Mouse (Mus musculus): Measurements from ENCODE around the gene Glrx. TPM values are rescaled to one million over a fixed set of nuclear protein-coding genes. Genes with fewer than 3 reads are reported as not detected.
"Not testable (repeated sequence)": the region's sequence is repeated elsewhere in the genome, so short reads cannot be mapped to it uniquely, and the experiment has no call there.

Gene Glrx
- total and polyA plus RNA-seq, 2 experiments: 41.4 to 86.8 TPM

DNA sequence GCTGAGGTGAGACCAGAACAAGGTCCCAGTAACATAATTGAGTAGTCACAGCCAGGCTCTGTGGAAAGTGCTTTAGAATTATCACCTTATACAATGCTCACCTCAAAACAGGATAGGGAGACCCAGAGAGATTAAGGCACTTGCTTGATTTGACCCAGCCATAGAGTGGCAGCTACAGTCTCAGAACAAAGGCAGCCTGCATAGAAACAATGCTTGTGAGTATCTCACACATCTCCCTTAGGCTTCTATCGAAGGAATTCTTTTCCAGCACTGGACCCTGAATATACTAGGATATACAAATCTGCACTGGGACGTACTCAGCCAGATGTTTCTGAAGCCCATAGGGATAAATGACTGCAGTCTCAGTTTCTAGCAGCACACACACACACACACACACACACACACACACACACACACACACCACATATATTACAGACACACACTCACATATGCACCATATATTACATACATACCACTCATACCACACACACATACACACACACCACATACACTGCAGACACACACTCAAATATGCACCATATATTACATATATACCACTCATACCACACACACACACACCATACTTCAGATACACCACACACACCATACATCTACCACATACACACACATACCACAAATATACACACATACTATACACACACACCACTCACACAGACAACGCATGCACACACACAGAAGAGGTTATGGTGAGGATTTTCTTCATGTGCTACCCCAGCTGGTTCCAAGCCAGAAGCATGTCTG lies 20.5 kb upstream of the Glrx start:
- H3K36me3 ChIP-seq (ENCODE audit: control insufficient read depth, insufficient read depth, low read length): no peaks in the 10 kb centered on the region
- H3K9ac ChIP-seq (ENCODE audit: low read depth, low read length): no peak overlapping the region

DNA sequence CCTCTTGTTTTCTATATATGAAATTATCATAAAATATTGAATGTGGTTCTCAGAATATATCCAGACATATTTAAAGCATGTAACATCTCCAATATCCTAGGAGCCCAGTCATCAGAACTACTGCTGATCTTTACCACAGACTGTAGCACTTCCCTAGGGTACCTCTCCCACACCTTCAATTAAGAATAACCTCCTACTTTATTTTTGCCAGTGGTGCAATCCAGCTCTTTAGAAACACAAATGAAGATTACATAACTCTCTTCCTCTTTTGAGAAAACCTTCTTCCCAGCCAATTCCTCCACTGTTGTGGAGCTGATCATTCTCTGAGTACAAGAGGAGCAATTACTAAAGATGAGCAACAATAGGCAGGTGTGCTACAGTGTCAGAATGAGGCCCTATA lies 19.8 kb upstream of the Glrx start:
- Histone ChIP-seq H3K79me2 (ENCODE audit: control insufficient read depth, insufficient read depth, low read length) (no peaks in the 10 kb centered on the region), H3K4me3 (ENCODE audit: insufficient read depth, low read depth, low read length) (no peak overlapping the region), H3K9ac (ENCODE audit: low read depth, low read length) (no peak overlapping the region), H3K36me3 (ENCODE audit: control insufficient read depth, insufficient read depth, low read length) (no peaks in the 10 kb centered on the region), H3K27ac (replicated peaks; ENCODE audit: insufficient read depth, low read depth, low read length) (no peak overlapping the region), H3K4me1 (ENCODE audit: control insufficient read depth, insufficient read depth, low read length) (no peaks in the 10 kb centered on the region), H3K27me3 (ENCODE audit: control insufficient read depth, insufficient read depth, low read length) (no peaks in the 10 kb centered on the region)
- TF ChIP-seq POLR2A (IDR thresholded peaks at IDR 0.05; ENCODE audit: extremely low read depth, insufficient read depth, low read length): no peak
- no peak for TF ChIP-seq CTCF (IDR thresholded peaks at IDR 0.05; ENCODE audit: low read depth, low read length)
- no peak for DNase-seq (ENCODE audit: extremely low read depth, low read depth, low spot score)

More for the DNA sequence above, 20.5 kb upstream of the Glrx start:
- Histone ChIP-seq H3K27ac (replicated peaks; ENCODE audit: insufficient read depth, low read depth, low read length) (no peak overlapping the region), H3K4me1 (ENCODE audit: control insufficient read depth, insufficient read depth, low read length) (no peaks in the 10 kb centered on the region), H3K4me3 (ENCODE audit: insufficient read depth, low read depth, low read length) (no peak overlapping the region), H3K79me2 (ENCODE audit: control insufficient read depth, insufficient read depth, low read length) (no peaks in the 10 kb centered on the region), H3K27me3 (ENCODE audit: control insufficient read depth, insufficient read depth, low read length) (no peaks in the 10 kb centered on the region)
- no peak for DNase-seq (ENCODE audit: extremely low read depth, low read depth, low spot score)
- TF ChIP-seq POLR2A (IDR thresholded peaks at IDR 0.05; ENCODE audit: extremely low read depth, insufficient read depth, low read length) (no peak), CTCF (IDR thresholded peaks at IDR 0.05; ENCODE audit: low read depth, low read length) (no peak)
- 88% methylated on average over 3 of the region's 3 CpGs for WGBS

DNA sequence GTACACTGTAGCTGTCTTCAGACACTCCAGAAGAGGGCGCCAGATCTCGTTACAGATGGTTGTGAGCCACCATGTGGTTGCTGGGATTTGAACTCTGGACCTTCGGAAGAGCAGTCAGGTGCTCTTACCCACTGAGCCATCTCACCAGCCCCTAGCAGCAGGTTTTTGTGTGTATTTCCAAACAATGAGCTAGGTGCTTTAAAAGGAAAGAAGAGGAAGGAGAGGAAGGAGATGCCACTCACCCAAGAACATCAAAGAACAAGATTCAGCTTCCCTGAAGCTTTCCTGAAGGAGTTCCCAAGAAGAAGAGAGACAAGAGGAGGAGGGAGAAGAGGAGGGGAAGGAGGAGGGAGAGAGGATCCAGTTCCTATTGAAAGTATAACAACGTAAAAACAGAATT lies 17.3 kb upstream of the Glrx start:
- WGBS: 90% methylated on average over 4 of the region's 4 CpGs
- not testable (repeated sequence) for H3K27me3 ChIP-seq (ENCODE audit: control insufficient read depth, insufficient read depth, low read length); H3K79me2 ChIP-seq (ENCODE audit: control insufficient read depth, insufficient read depth, low read length); H3K36me3 ChIP-seq (ENCODE audit: control insufficient read depth, insufficient read depth, low read length); H3K27ac ChIP-seq (replicated peaks; ENCODE audit: insufficient read depth, low read depth, low read length); H3K4me3 ChIP-seq (ENCODE audit: insufficient read depth, low read depth, low read length); DNase-seq (ENCODE audit: extremely low read depth, low read depth, low spot score); H3K4me1 ChIP-seq (ENCODE audit: control insufficient read depth, insufficient read depth, low read length); H3K9ac ChIP-seq (ENCODE audit: low read depth, low read length)

DNA sequence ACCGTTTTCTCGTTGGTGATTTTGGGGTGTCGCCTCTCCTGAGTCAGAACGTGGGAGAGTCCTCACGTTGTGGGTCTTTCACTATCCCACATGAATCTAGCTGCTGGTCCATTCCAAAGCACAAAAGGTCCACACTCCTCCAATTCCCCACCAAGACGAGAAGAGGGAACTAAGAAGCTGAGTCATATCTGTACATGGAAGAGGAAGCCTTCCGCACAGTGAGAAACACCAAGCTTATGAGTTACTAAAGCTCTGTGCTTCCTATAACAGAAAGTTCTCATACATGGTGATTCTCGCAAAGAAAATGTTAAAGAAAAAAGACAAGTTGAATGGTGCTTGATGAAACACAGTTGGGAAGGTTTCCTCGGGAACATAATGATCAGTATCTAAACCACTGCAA lies 16.5 kb upstream of the Glrx start:
- WGBS: 91% methylated on average over 9 of the region's 9 CpGs
- H3K9ac ChIP-seq (ENCODE audit: low read depth, low read length): no peak overlapping the region
- H3K27ac ChIP-seq (replicated peaks; ENCODE audit: insufficient read depth, low read depth, low read length): no peak overlapping the region
- H3K79me2 ChIP-seq (ENCODE audit: control insufficient read depth, insufficient read depth, low read length): no peaks in the 10 kb centered on the region
- H3K4me3 ChIP-seq (ENCODE audit: insufficient read depth, low read depth, low read length): no peak overlapping the region
- DNase-seq (ENCODE audit: extremely low read depth, low read depth, low spot score): no peak
- H3K4me1 ChIP-seq (ENCODE audit: control insufficient read depth, insufficient read depth, low read length): no peaks in the 10 kb centered on the region
- TF ChIP-seq CTCF (IDR thresholded peaks at IDR 0.05; ENCODE audit: low read depth, low read length) (no peak), POLR2A (IDR thresholded peaks at IDR 0.05; ENCODE audit: extremely low read depth, insufficient read depth, low read length) (no peak)
- H3K36me3 ChIP-seq (ENCODE audit: control insufficient read depth, insufficient read depth, low read length): no peaks in the 10 kb centered on the region
- no peaks in the 10 kb centered on the region for H3K27me3 ChIP-seq (ENCODE audit: control insufficient read depth, insufficient read depth, low read length)

DNA sequence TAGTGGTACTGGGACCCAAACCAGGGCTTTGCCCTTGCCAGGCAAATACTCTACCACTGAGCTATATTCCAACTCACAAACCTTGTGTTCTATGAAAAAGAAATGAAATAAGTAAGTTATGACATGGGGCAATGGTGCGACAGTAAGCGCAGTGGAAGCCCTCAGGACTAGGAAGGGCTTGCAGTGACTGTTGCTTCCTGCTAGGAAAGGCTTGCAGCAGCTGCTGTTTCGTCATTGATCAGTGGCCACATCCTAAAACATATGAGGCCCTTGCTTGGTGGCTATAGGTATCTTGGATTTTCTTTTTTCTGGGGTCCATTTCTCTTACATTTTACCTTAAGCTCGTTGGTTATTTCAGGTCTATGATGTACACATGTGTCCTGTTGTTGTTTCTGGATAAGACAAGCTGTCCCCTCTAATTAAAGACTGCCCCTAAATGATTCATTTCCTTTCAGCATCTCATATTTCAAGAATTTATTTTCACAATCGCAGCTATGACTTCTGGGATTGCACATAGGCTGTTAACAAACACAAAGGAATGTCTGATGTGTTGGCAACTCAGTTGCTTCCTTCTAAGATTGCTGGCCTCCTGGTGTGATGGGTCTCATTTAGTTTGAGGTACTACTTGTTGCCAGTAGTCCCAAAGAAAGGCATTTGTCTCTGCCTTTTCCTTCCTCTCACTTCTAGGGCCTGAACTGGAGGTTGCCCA lies 14.9 kb upstream of the Glrx start:
- no peaks in the 10 kb centered on the region for H3K79me2 ChIP-seq (ENCODE audit: control insufficient read depth, insufficient read depth, low read length)
- H3K27me3 ChIP-seq (ENCODE audit: control insufficient read depth, insufficient read depth, low read length): no peaks in the 10 kb centered on the region
- H3K9ac ChIP-seq (ENCODE audit: low read depth, low read length): no peak overlapping the region
- no peaks in the 10 kb centered on the region for H3K36me3 ChIP-seq (ENCODE audit: control insufficient read depth, insufficient read depth, low read length)
- DNase-seq (ENCODE audit: extremely low read depth, low read depth, low spot score): no peak
- TF ChIP-seq POLR2A (IDR thresholded peaks at IDR 0.05; ENCODE audit: extremely low read depth, insufficient read depth, low read length) (no peak), CTCF (IDR thresholded peaks at IDR 0.05; ENCODE audit: low read depth, low read length) (no peak)
- no peaks in the 10 kb centered on the region for H3K4me1 ChIP-seq (ENCODE audit: control insufficient read depth, insufficient read depth, low read length)
- no peak overlapping the region for H3K4me3 ChIP-seq (ENCODE audit: insufficient read depth, low read depth, low read length)
- WGBS: 83% methylated on average over 5 of the region's 5 CpGs
- H3K27ac ChIP-seq (replicated peaks; ENCODE audit: insufficient read depth, low read depth, low read length): no peak overlapping the region

DNA sequence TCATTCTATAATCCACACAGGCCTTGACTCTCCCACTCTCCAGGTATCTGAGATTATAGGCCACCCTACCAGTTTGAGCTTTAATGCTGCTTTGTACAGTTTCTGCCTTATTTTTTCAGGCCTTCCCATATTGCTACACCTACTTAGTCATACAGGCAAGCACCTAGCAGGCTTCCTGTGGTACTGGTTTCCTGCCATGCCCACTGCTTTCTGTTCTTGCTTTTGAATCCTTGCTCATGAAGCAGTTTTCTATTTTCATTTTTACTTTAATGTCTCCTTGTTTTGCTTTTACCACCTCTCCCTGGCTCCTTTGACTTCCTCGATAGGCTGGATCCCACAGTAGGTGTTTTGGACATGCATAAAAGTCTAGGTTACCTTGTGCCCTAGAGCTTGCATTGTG lies 14.3 kb upstream of the Glrx start:
- Histone ChIP-seq H3K79me2 (ENCODE audit: control insufficient read depth, insufficient read depth, low read length) (no peaks in the 10 kb centered on the region), H3K27ac (replicated peaks; ENCODE audit: insufficient read depth, low read depth, low read length) (no peak overlapping the region), H3K36me3 (ENCODE audit: control insufficient read depth, insufficient read depth, low read length) (no peaks in the 10 kb centered on the region), H3K27me3 (ENCODE audit: control insufficient read depth, insufficient read depth, low read length) (no peaks in the 10 kb centered on the region), H3K4me3 (ENCODE audit: insufficient read depth, low read depth, low read length) (no peak overlapping the region), H3K9ac (ENCODE audit: low read depth, low read length) (no peak overlapping the region), H3K4me1 (ENCODE audit: control insufficient read depth, insufficient read depth, low read length) (no peaks in the 10 kb centered on the region)
- no peak for TF ChIP-seq POLR2A (IDR thresholded peaks at IDR 0.05; ENCODE audit: extremely low read depth, insufficient read depth, low read length)
- TF ChIP-seq CTCF (IDR thresholded peaks at IDR 0.05; ENCODE audit: low read depth, low read length): no peak
- no peak for DNase-seq (ENCODE audit: extremely low read depth, low read depth, low spot score)
- WGBS: 97% methylated on average over 1 of the region's 1 CpGs

All from liver, adult 2 months (tissue).